Mouse (Mus musculus) forebrain, embryonic 11.5 days (tissue): ENCODE measurements around the gene Pctp. TPM values are rescaled to one million over a fixed set of nuclear protein-coding genes. Genes with fewer than 3 reads are reported as not detected.

ENCODE experiments used
- ATAC-seq: fragments of 200-750 bp; cut with Nextera tagmentation; replicated peaks from 2 replicates; pipeline ENCODE4 v1.8.0; 2017; ENCODE audit warnings: moderate TSS enrichment; ENCODE audit not compliant: low FRiP score
- DNase-seq: peaks from one replicate; pipeline ENCODE4 v3.0.0-alpha.2; 2017; ENCODE audit warnings: low spot score
- H3K27ac ChIP-seq: fragments of 300-500 bp; sonication (generic); 2 replicates; pipeline ENCODE4 v1.5.1; 2014; ENCODE audit warnings: low read depth, low read length
- H3K27me3 ChIP-seq: fragments of 300-500 bp; sonication (generic); 2 replicates; pipeline ENCODE4 v1.6.1; 2014; ENCODE audit warnings: mild to moderate bottlenecking, low read length, mixed read lengths; ENCODE audit not compliant: control insufficient read depth, insufficient read depth
- H3K36me3 ChIP-seq: fragments of 300-500 bp; sonication (generic); 2 replicates; pipeline ENCODE4 v1.6.1; 2014; ENCODE audit warnings: mild to moderate bottlenecking, low read length, moderate library complexity, mixed read lengths; ENCODE audit not compliant: control insufficient read depth, insufficient read depth
- H3K4me1 ChIP-seq: fragments of 300-500 bp; sonication (generic); replicated peaks from 2 replicates; pipeline ENCODE4 v1.6.1; 2014; ENCODE audit warnings: low read length, mixed read lengths; ENCODE audit not compliant: control insufficient read depth, insufficient read depth
- H3K4me2 ChIP-seq: fragments of 300-500 bp; sonication (generic); 2 replicates; pipeline ENCODE4 v1.6.1; 2014; ENCODE audit warnings: low read depth, mild to moderate bottlenecking, low read length, moderate library complexity, mixed read lengths; ENCODE audit not compliant: severe bottlenecking
- H3K4me3 ChIP-seq: fragments of 300-500 bp; sonication (generic); 2 replicates; pipeline ENCODE4 v1.5.1; 2014; ENCODE audit warnings: low read depth, low read length
- H3K9ac ChIP-seq: fragments of 300-500 bp; sonication (generic); 2 replicates; pipeline ENCODE4 v1.6.1; 2014; ENCODE audit warnings: low read length
- H3K9me3 ChIP-seq: fragments of 300-500 bp; sonication (generic); 2 replicates; pipeline ENCODE4 v1.6.1; 2016; ENCODE audit warnings: low read length, mixed read lengths; ENCODE audit not compliant: control insufficient read depth
- WGBS: fragments of 180-500 bp; shearing (Covaris S2); extraction: QIAGEN DNeasy Blood & Tissue Kit; methylation state at CpG from one replicate; pipeline ENCODE4 v1.1.7; 2014; 5-methylcytosine and 5-hydroxymethylcytosine counted together
- polyA plus RNA-seq: library from polyadenylated mRNA; unstranded; fragments of >200 nt; fragmentation: Nextera tagmentation; extraction: Ambion mirVana; gene quantifications from 2 replicates; pipeline ENCODE4 v1.2.1, GENCODE M21; 2014

The Pctp gene
- polyA plus RNA-seq: 9.2 and 10.2 TPM in 2 replicates

- no peaks in the 10 kb centered on the region for H3K27me3 ChIP-seq
- peak within 1 kb of the TSS; percentile 60 for H3K9ac ChIP-seq
- 16% methylated on average over 35 of the region's 35 CpGs for WGBS
- H3K4me1 ChIP-seq: no peaks in the 10 kb centered on the region; the same call in 1 of the 2 replicates
- H3K9me3 ChIP-seq: no peaks in the 10 kb centered on the region
- no peak within 1 kb of the TSS for H3K27ac ChIP-seq
- peak; percentile 96 for ATAC-seq
- peak within 1 kb of the TSS; percentile 44 for H3K4me3 ChIP-seq
- DNase-seq: peak; percentile 89
- no peaks in the 10 kb centered on the region for H3K36me3 ChIP-seq
- H3K4me2 ChIP-seq: peak within 1 kb of the TSS; percentile 72
Measured at GRCm38 (mm10) chr11:90002231-90002986, at the start of gene Pctp. TSS of gene Pctp (minus strand) at chr11:90002894.

- no peaks in the 10 kb centered on the region for H3K9me3 ChIP-seq
- H3K27me3 ChIP-seq: no peaks in the 10 kb centered on the region
- 92% methylated on average over 7 of the region's 7 CpGs for WGBS
- no peak overlapping the region for H3K27ac ChIP-seq
- no peak overlapping the region for H3K4me3 ChIP-seq
- H3K36me3 ChIP-seq: no peaks in the 10 kb centered on the region
- no peak for ATAC-seq
- H3K9ac ChIP-seq: no peak overlapping the region
- no peaks in the 10 kb centered on the region for H3K4me1 ChIP-seq
- H3K4me2 ChIP-seq: no peak overlapping the region
- DNase-seq: no peak
Measured at GRCm38 (mm10) chr11:90050016-90050415, 47.3 kb upstream of the Pctp start.

- H3K4me2 ChIP-seq: no peak overlapping the region
- no peak overlapping the region for H3K4me3 ChIP-seq
- no peaks in the 10 kb centered on the region for H3K36me3 ChIP-seq
- H3K9me3 ChIP-seq: no peaks in the 10 kb centered on the region
- H3K4me1 ChIP-seq: no peaks in the 10 kb centered on the region
- ATAC-seq (no peak), DNase-seq (no peak)
- no peak overlapping the region for H3K27ac ChIP-seq
- no peak overlapping the region for H3K9ac ChIP-seq
- no peaks in the 10 kb centered on the region for H3K27me3 ChIP-seq
- 94% methylated on average over 9 of the region's 9 CpGs for WGBS
Measured at GRCm38 (mm10) chr11:90047271-90047670, 44.6 kb upstream of the Pctp start.

- H3K36me3 ChIP-seq: no peaks in the 10 kb centered on the region
- H3K4me3 ChIP-seq: no peak overlapping the region
- H3K4me1 ChIP-seq: no peaks in the 10 kb centered on the region
- H3K27me3 ChIP-seq: no peaks in the 10 kb centered on the region
- no peaks in the 10 kb centered on the region for H3K9me3 ChIP-seq
- no peak for DNase-seq
- H3K9ac ChIP-seq: no peak overlapping the region
- H3K27ac ChIP-seq: no peak overlapping the region
- no peak for ATAC-seq
- no peak overlapping the region for H3K4me2 ChIP-seq
- 52% methylated on average over 7 of the region's 7 CpGs for WGBS
Measured at GRCm38 (mm10) chr11:90046211-90046610, 43.5 kb upstream of the Pctp start.

GRCm38 (mm10) chr11:90044459-90044858 lies 41.8 kb upstream of the Pctp start:
- no peak overlapping the region for H3K27ac ChIP-seq
- no peaks in the 10 kb centered on the region for H3K9me3 ChIP-seq
- ATAC-seq (no peak), DNase-seq (no peak)
- no peaks in the 10 kb centered on the region for H3K4me1 ChIP-seq
- WGBS: 89% methylated on average over 4 of the region's 4 CpGs
- no peaks in the 10 kb centered on the region for H3K27me3 ChIP-seq
- no peak overlapping the region for H3K9ac ChIP-seq
- no peak overlapping the region for H3K4me2 ChIP-seq
- H3K4me3 ChIP-seq: no peak overlapping the region
- no peaks in the 10 kb centered on the region for H3K36me3 ChIP-seq

- H3K4me3 ChIP-seq: no peak overlapping the region
- no peak overlapping the region for H3K9ac ChIP-seq
- ATAC-seq (no peak), DNase-seq (peak; percentile 69)
- H3K4me2 ChIP-seq: no peak overlapping the region
- 24% methylated on average over 5 of the region's 5 CpGs for WGBS
- H3K36me3 ChIP-seq: no peaks in the 10 kb centered on the region
- H3K9me3 ChIP-seq: no peaks in the 10 kb centered on the region
- no peaks in the 10 kb centered on the region for H3K27me3 ChIP-seq
- no peak overlapping the region for H3K27ac ChIP-seq
- no peaks in the 10 kb centered on the region for H3K4me1 ChIP-seq
Measured at GRCm38 (mm10) chr11:90038022-90038421, 35.3 kb upstream of the Pctp start.

- no peak overlapping the region for H3K9ac ChIP-seq
Measured at GRCm38 (mm10) chr11:90036416-90036815, 33.7 kb upstream of the Pctp start.

GRCm38 (mm10) chr11:90035532-90035931 lies 32.8 kb upstream of the Pctp start:
- Histone ChIP-seq H3K36me3 (no peaks in the 10 kb centered on the region), H3K9me3 (no peaks in the 10 kb centered on the region), H3K9ac (no peak overlapping the region), H3K4me2 (no peak overlapping the region), H3K27me3 (peaks cover 11% of the 10 kb centered on the region), H3K4me3 (no peak overlapping the region), H3K4me1 (no peaks in the 10 kb centered on the region; the same call in 1 of the 2 replicates), H3K27ac (no peak overlapping the region)
- 95% methylated on average over 14 of the region's 14 CpGs for WGBS
- no peak for DNase-seq
- ATAC-seq: no peak

More at GRCm38 (mm10) chr11:90036416-90036815, 33.7 kb upstream of the Pctp start:
- DNase-seq (no peak), ATAC-seq (no peak)
- WGBS: 92% methylated on average over 4 of the region's 4 CpGs
- H3K27ac ChIP-seq: no peak overlapping the region
- H3K27me3 ChIP-seq: peaks cover 7% of the 10 kb centered on the region
- H3K4me2 ChIP-seq: no peak overlapping the region
- H3K4me3 ChIP-seq: no peak overlapping the region
- H3K9me3 ChIP-seq: no peaks in the 10 kb centered on the region
- no peaks in the 10 kb centered on the region for H3K36me3 ChIP-seq
- H3K4me1 ChIP-seq: no peaks in the 10 kb centered on the region

- Histone ChIP-seq H3K36me3 (no peaks in the 10 kb centered on the region), H3K9me3 (no peaks in the 10 kb centered on the region), H3K4me1 (no peaks in the 10 kb centered on the region; the same call in 1 of the 2 replicates), H3K27me3 (peaks cover 11% of the 10 kb centered on the region), H3K4me3 (no peak overlapping the region), H3K27ac (no peak overlapping the region), H3K9ac (no peak overlapping the region), H3K4me2 (no peak overlapping the region)
- ATAC-seq (no peak), DNase-seq (no peak)
- 95% methylated on average over 12 of the region's 12 CpGs for WGBS
Measured at GRCm38 (mm10) chr11:90034646-90035045, 32.0 kb upstream of the Pctp start.
